Mouse (Mus musculus): ENCODE data around the gene Inpp4b. TPM values are rescaled to one million over a fixed set of nuclear protein-coding genes. Genes with fewer than 3 reads are reported as not detected.

Gene Inpp4b
- polyA plus RNA-seq, 1 experiment, result 1.9 TPM

- H3K4me1 ChIP-seq (ENCODE audit: control insufficient read depth, insufficient read depth, low read length), result no peaks in the 10 kb centered on the region
- H3K27me3 ChIP-seq (replicated peaks; ENCODE audit: control insufficient read depth, insufficient read depth, low read length), result no peaks in the 10 kb centered on the region
- no peak overlapping the region for H3K4me3 ChIP-seq (ENCODE audit: insufficient read depth, low read depth, low read length)
- no peak overlapping the region for H3K27ac ChIP-seq (ENCODE audit: insufficient read depth, low read depth, low read length)
- H3K36me3 ChIP-seq (ENCODE audit: control insufficient read depth, insufficient read depth, low read length), result no peaks in the 10 kb centered on the region
- WGBS, result 71% methylated on average over 3 of the region's 3 CpGs
- no peak for DNase-seq
- TF ChIP-seq CTCF (conservative IDR thresholded peaks at IDR 0.05; ENCODE audit: insufficient read depth, insufficient read length, low read depth, low read length) (no peak), POLR2A (IDR thresholded peaks at IDR 0.05; ENCODE audit: low read depth, low read length) (no peak)
Observed at GRCm38 (mm10) chr8:81491706-81492204, 149.4 kb downstream of the Inpp4b start.

- H3K27ac ChIP-seq (ENCODE audit: insufficient read depth, low read depth, low read length), result no peak overlapping the region
- no peaks in the 10 kb centered on the region for H3K36me3 ChIP-seq (ENCODE audit: control insufficient read depth, insufficient read depth, low read length)
- WGBS, result 95% methylated on average over 2 of the region's 2 CpGs
- no peaks in the 10 kb centered on the region for H3K27me3 ChIP-seq (replicated peaks; ENCODE audit: control insufficient read depth, insufficient read depth, low read length)
- no peak for TF ChIP-seq CTCF (conservative IDR thresholded peaks at IDR 0.05; ENCODE audit: insufficient read depth, insufficient read length, low read depth, low read length)
- no peak for TF ChIP-seq POLR2A (IDR thresholded peaks at IDR 0.05; ENCODE audit: low read depth, low read length)
- H3K4me3 ChIP-seq (ENCODE audit: insufficient read depth, low read depth, low read length), result no peak overlapping the region
- H3K4me1 ChIP-seq (ENCODE audit: control insufficient read depth, insufficient read depth, low read length), result no peaks in the 10 kb centered on the region
- DNase-seq, result no peak
Observed at GRCm38 (mm10) chr8:81494823-81495222, 152.5 kb downstream of the Inpp4b start.

- TF ChIP-seq CTCF (conservative IDR thresholded peaks at IDR 0.05; ENCODE audit: insufficient read depth, insufficient read length, low read depth, low read length) (no peak), POLR2A (IDR thresholded peaks at IDR 0.05; ENCODE audit: low read depth, low read length) (no peak)
- DNase-seq, result no peak
- WGBS, result 97% methylated on average over 2 of the region's 2 CpGs
Observed at GRCm38 (mm10) chr8:81497646-81498045, 155.3 kb downstream of the Inpp4b start.

GRCm38 (mm10) chr8:81502216-81502615 is 159.9 kb downstream of the Inpp4b start:
- WGBS, result 87% methylated on average over 2 of the region's 2 CpGs
- TF ChIP-seq CTCF (conservative IDR thresholded peaks at IDR 0.05; ENCODE audit: insufficient read depth, insufficient read length, low read depth, low read length), result no peak
- TF ChIP-seq POLR2A (IDR thresholded peaks at IDR 0.05; ENCODE audit: low read depth, low read length), result no peak
- H3K4me3 ChIP-seq (ENCODE audit: insufficient read depth, low read depth, low read length), result no peak overlapping the region

More at GRCm38 (mm10) chr8:81497646-81498045, 155.3 kb downstream of the Inpp4b start:
- Histone ChIP-seq H3K27me3 (replicated peaks; ENCODE audit: control insufficient read depth, insufficient read depth, low read length) (no peaks in the 10 kb centered on the region), H3K36me3 (ENCODE audit: control insufficient read depth, insufficient read depth, low read length) (no peaks in the 10 kb centered on the region), H3K4me1 (ENCODE audit: control insufficient read depth, insufficient read depth, low read length) (no peaks in the 10 kb centered on the region), H3K27ac (ENCODE audit: insufficient read depth, low read depth, low read length) (no peak overlapping the region), H3K4me3 (ENCODE audit: insufficient read depth, low read depth, low read length) (no peak overlapping the region)

GRCm38 (mm10) chr8:81502982-81503381 is 160.6 kb downstream of the Inpp4b start:
- H3K4me3 ChIP-seq (ENCODE audit: insufficient read depth, low read depth, low read length), result no peak overlapping the region
- H3K27me3 ChIP-seq (replicated peaks; ENCODE audit: control insufficient read depth, insufficient read depth, low read length), result no peaks in the 10 kb centered on the region
- no peaks in the 10 kb centered on the region for H3K36me3 ChIP-seq (ENCODE audit: control insufficient read depth, insufficient read depth, low read length)
- no peaks in the 10 kb centered on the region for H3K4me1 ChIP-seq (ENCODE audit: control insufficient read depth, insufficient read depth, low read length)
- WGBS, result 84% methylated on average over 2 of the region's 2 CpGs
- DNase-seq, result no peak
- TF ChIP-seq POLR2A (IDR thresholded peaks at IDR 0.05; ENCODE audit: low read depth, low read length), result no peak
- TF ChIP-seq CTCF (conservative IDR thresholded peaks at IDR 0.05; ENCODE audit: insufficient read depth, insufficient read length, low read depth, low read length), result no peak
- H3K27ac ChIP-seq (ENCODE audit: insufficient read depth, low read depth, low read length), result no peak overlapping the region

More at GRCm38 (mm10) chr8:81502216-81502615, 159.9 kb downstream of the Inpp4b start:
- H3K4me1 ChIP-seq (ENCODE audit: control insufficient read depth, insufficient read depth, low read length), result no peaks in the 10 kb centered on the region
- no peaks in the 10 kb centered on the region for H3K27me3 ChIP-seq (replicated peaks; ENCODE audit: control insufficient read depth, insufficient read depth, low read length)
- no peaks in the 10 kb centered on the region for H3K36me3 ChIP-seq (ENCODE audit: control insufficient read depth, insufficient read depth, low read length)
- H3K27ac ChIP-seq (ENCODE audit: insufficient read depth, low read depth, low read length), result no peak overlapping the region
- no peak for DNase-seq

GRCm38 (mm10) chr8:81512826-81513225 is 170.5 kb downstream of the Inpp4b start:
- TF ChIP-seq CTCF (conservative IDR thresholded peaks at IDR 0.05; ENCODE audit: insufficient read depth, insufficient read length, low read depth, low read length), result no peak
- Histone ChIP-seq H3K4me1 (ENCODE audit: control insufficient read depth, insufficient read depth, low read length) (no peaks in the 10 kb centered on the region), H3K27ac (ENCODE audit: insufficient read depth, low read depth, low read length) (no peak overlapping the region), H3K36me3 (ENCODE audit: control insufficient read depth, insufficient read depth, low read length) (no peaks in the 10 kb centered on the region), H3K4me3 (ENCODE audit: insufficient read depth, low read depth, low read length) (no peak overlapping the region), H3K27me3 (replicated peaks; ENCODE audit: control insufficient read depth, insufficient read depth, low read length) (no peaks in the 10 kb centered on the region)
- no peak for DNase-seq

- Histone ChIP-seq H3K36me3 (ENCODE audit: control insufficient read depth, insufficient read depth, low read length) (no peaks in the 10 kb centered on the region), H3K27me3 (replicated peaks; ENCODE audit: control insufficient read depth, insufficient read depth, low read length) (no peaks in the 10 kb centered on the region), H3K27ac (ENCODE audit: insufficient read depth, low read depth, low read length) (no peak overlapping the region), H3K4me3 (ENCODE audit: insufficient read depth, low read depth, low read length) (no peak overlapping the region), H3K4me1 (ENCODE audit: control insufficient read depth, insufficient read depth, low read length) (no peaks in the 10 kb centered on the region)
- DNase-seq, result no peak
- TF ChIP-seq POLR2A (IDR thresholded peaks at IDR 0.05; ENCODE audit: low read depth, low read length), result no peak
Observed at GRCm38 (mm10) chr8:81514425-81514824, 172.1 kb downstream of the Inpp4b start.

GRCm38 (mm10) chr8:81522085-81522484 is 179.7 kb downstream of the Inpp4b start:
- no peaks in the 10 kb centered on the region for H3K27me3 ChIP-seq (replicated peaks; ENCODE audit: control insufficient read depth, insufficient read depth, low read length)
- TF ChIP-seq CTCF (conservative IDR thresholded peaks at IDR 0.05; ENCODE audit: insufficient read depth, insufficient read length, low read depth, low read length) (no peak), POLR2A (IDR thresholded peaks at IDR 0.05; ENCODE audit: low read depth, low read length) (no peak)
- no peaks in the 10 kb centered on the region for H3K4me1 ChIP-seq (ENCODE audit: control insufficient read depth, insufficient read depth, low read length)
- H3K4me3 ChIP-seq (ENCODE audit: insufficient read depth, low read depth, low read length), result no peak overlapping the region
- H3K27ac ChIP-seq (ENCODE audit: insufficient read depth, low read depth, low read length), result no peak overlapping the region
- WGBS, result 91% methylated on average over 2 of the region's 2 CpGs
- no peaks in the 10 kb centered on the region for H3K36me3 ChIP-seq (ENCODE audit: control insufficient read depth, insufficient read depth, low read length)
- no peak for DNase-seq
